Mouse (Mus musculus): Measurements from ENCODE around the gene Nutm2. TPM values are rescaled to one million over a fixed set of nuclear protein-coding genes. Genes with fewer than 3 reads are reported as not detected.
"Not testable (repeated sequence)": the region's sequence is repeated elsewhere in the genome, so short reads cannot be mapped to it uniquely, and the experiment has no call there.

Nutm2 gene
- not detected in 2 replicates for polyA plus RNA-seq (2011; ENCODE audit: insufficient read depth, insufficient read length, low replicate concordance, missing spikeins)

- WGBS: 68% methylated on average over 4 of the region's 4 CpGs
- Histone ChIP-seq H3K27ac (ENCODE audit: control insufficient read depth, insufficient read depth, low read depth, low read length, poor library complexity) (no peak within 1 kb of the TSS), H3K4me1 (ENCODE audit: control insufficient read depth, insufficient read depth, low read length) (no peaks in the 10 kb centered on the region), H3K4me3 (replicated peaks; ENCODE audit: control insufficient read depth, low read depth, low read length) (no peak within 1 kb of the TSS)
- TF ChIP-seq POLR2A (IDR thresholded peaks at IDR 0.05; ENCODE audit: borderline replicate concordance, control insufficient read depth, low read depth, low read length) (no peak), CTCF (IDR thresholded peaks at IDR 0.05; ENCODE audit: control insufficient read depth, insufficient read depth, low read length) (no peak)
Observed at GRCm38 (mm10) chr13:50467007-50467406, at the start of gene Nutm2. Nutm2 (plus strand) TSS chr13:50467307.

- WGBS: 9% methylated on average over 35 of the region's 35 CpGs
- TF ChIP-seq CTCF (IDR thresholded peaks at IDR 0.05; ENCODE audit: control insufficient read depth, insufficient read depth, low read length) (no peak), POLR2A (IDR thresholded peaks at IDR 0.05; ENCODE audit: borderline replicate concordance, control insufficient read depth, low read depth, low read length) (peak; percentile 53; the same call in 1 of the 2 replicates)
- H3K4me1 ChIP-seq (ENCODE audit: control insufficient read depth, insufficient read depth, low read length): no peaks in the 10 kb centered on the region
- H3K27ac ChIP-seq (ENCODE audit: control insufficient read depth, insufficient read depth, low read depth, low read length, poor library complexity): no peak within 1 kb of the TSS
- peak within 1 kb of the TSS; percentile 79 for H3K4me3 ChIP-seq (replicated peaks; ENCODE audit: control insufficient read depth, low read depth, low read length)
Observed at GRCm38 (mm10) chr13:50417389-50418183, 49.5 kb upstream of the Nutm2 start, which contains the start of gene Fbxw17. Fbxw17 (plus strand) TSS chr13:50417864.

DNA sequence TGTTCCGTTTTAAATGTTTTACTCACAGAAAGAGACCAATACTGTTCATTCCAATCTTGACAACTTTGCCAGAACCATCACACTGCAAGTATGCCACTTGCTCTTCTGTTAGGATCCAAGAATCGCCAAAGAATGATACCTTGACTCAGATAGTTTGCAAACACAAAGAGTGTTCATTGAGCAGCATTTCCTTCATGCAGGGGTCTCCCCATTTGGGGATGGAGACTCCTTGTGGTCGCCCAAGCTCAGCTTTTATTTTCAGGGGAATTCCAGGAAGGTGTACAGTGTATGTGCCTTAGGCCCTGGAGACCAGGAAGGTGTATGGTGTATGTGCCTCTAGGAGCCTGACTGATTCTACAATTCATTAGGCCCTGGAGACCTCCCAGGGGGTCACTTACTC is 48.7 kb upstream of the Nutm2 start:
- TF ChIP-seq CTCF (IDR thresholded peaks at IDR 0.05; ENCODE audit: control insufficient read depth, insufficient read depth, low read length) (no peak), POLR2A (IDR thresholded peaks at IDR 0.05; ENCODE audit: borderline replicate concordance, control insufficient read depth, low read depth, low read length) (no peak)
- Histone ChIP-seq H3K27ac (ENCODE audit: control insufficient read depth, insufficient read depth, low read depth, low read length, poor library complexity) (no peak overlapping the region), H3K4me1 (ENCODE audit: control insufficient read depth, insufficient read depth, low read length) (no peaks in the 10 kb centered on the region), H3K4me3 (replicated peaks; ENCODE audit: control insufficient read depth, low read depth, low read length) (peak overlapping the region; percentile 79)
- 48% methylated on average over 3 of the region's 3 CpGs for WGBS

DNA sequence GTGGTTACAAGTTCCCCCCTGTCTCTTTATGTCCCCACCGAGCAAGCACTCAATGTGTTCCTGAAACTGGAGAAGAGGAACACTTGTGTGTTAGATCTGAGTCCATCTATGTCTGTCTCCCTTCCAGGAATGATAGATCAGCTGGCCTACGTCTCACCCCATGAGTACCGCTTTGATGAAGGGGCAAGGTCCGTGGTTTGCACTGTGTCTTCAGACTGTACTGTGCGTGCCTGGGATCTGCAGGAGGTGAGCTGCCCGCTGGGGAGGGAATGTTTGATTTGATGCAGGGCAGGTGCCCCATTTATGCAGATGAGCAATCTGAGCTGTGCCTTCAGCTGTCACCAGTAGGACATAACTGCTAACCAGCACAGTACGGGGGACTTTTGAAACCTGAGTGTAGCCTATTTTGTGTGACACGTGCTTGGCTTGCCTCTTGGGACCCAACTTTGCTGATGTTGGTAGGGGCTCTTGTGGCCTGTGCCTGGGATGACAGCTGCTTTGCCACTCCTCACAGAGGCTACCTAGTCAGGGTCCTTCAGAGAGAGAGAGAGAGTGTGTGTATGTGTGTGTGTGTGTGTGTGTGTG is 43.4 kb upstream of the Nutm2 start:
- TF ChIP-seq CTCF (IDR thresholded peaks at IDR 0.05; ENCODE audit: control insufficient read depth, insufficient read depth, low read length) (no peak), POLR2A (IDR thresholded peaks at IDR 0.05; ENCODE audit: borderline replicate concordance, control insufficient read depth, low read depth, low read length) (no peak)
- Histone ChIP-seq H3K4me1 (ENCODE audit: control insufficient read depth, insufficient read depth, low read length) (no peaks in the 10 kb centered on the region), H3K27ac (ENCODE audit: control insufficient read depth, insufficient read depth, low read depth, low read length, poor library complexity) (no peak overlapping the region), H3K4me3 (replicated peaks; ENCODE audit: control insufficient read depth, low read depth, low read length) (no peak overlapping the region)
- 90% methylated on average over 8 of the region's 8 CpGs for WGBS

DNA sequence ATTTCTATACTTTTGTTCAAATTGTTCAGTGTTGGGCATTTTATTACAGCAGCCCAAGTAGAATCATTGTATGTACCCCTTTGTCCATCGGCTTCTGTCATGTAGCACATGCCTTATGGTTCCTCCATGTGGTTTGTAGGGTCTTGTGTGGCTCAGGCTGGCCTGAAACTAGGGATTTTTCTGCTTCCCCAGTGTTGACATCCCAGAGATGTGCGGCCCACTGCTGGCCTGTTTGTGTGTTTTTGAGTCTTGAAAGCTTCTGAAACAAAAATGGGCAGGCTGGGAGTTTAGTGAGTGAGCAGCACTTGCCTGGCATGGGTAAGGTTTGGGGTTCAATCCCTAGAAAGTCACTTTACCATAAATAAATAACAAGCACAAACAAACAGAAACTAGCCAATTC is 42.6 kb upstream of the Nutm2 start:
- no peak overlapping the region for H3K27ac ChIP-seq (ENCODE audit: control insufficient read depth, insufficient read depth, low read depth, low read length, poor library complexity)
- TF ChIP-seq CTCF (IDR thresholded peaks at IDR 0.05; ENCODE audit: control insufficient read depth, insufficient read depth, low read length) (no peak), POLR2A (IDR thresholded peaks at IDR 0.05; ENCODE audit: borderline replicate concordance, control insufficient read depth, low read depth, low read length) (no peak)
- H3K4me3 ChIP-seq (replicated peaks; ENCODE audit: control insufficient read depth, low read depth, low read length): no peak overlapping the region
- H3K4me1 ChIP-seq (ENCODE audit: control insufficient read depth, insufficient read depth, low read length): no peaks in the 10 kb centered on the region
- WGBS: 84% methylated on average over 2 of the region's 2 CpGs

GRCm38 (mm10) chr13:50426686-50427085 is 40.4 kb upstream of the Nutm2 start:
- 82% methylated on average over 4 of the region's 4 CpGs for WGBS
- no peak for TF ChIP-seq POLR2A (IDR thresholded peaks at IDR 0.05; ENCODE audit: borderline replicate concordance, control insufficient read depth, low read depth, low read length)
- no peaks in the 10 kb centered on the region for H3K4me1 ChIP-seq (ENCODE audit: control insufficient read depth, insufficient read depth, low read length)
- H3K4me3 ChIP-seq (replicated peaks; ENCODE audit: control insufficient read depth, low read depth, low read length): no peak overlapping the region
- no peak overlapping the region for H3K27ac ChIP-seq (ENCODE audit: control insufficient read depth, insufficient read depth, low read depth, low read length, poor library complexity)

GRCm38 (mm10) chr13:50443812-50444211 is 23.3 kb upstream of the Nutm2 start, which contains the start of gene Gm47429:
Gm47429 (minus strand) TSS chr13:50443912.
- Histone ChIP-seq H3K4me1 (ENCODE audit: control insufficient read depth, insufficient read depth, low read length) (no peaks in the 10 kb centered on the region), H3K27ac (ENCODE audit: control insufficient read depth, insufficient read depth, low read depth, low read length, poor library complexity) (no peak within 1 kb of the TSS), H3K4me3 (replicated peaks; ENCODE audit: control insufficient read depth, low read depth, low read length) (no peak within 1 kb of the TSS)
- whole genome bisulfite sequencing: 85% methylated on average over 2 of the region's 2 CpGs
- TF ChIP-seq CTCF (IDR thresholded peaks at IDR 0.05; ENCODE audit: control insufficient read depth, insufficient read depth, low read length): no peak
- TF ChIP-seq POLR2A (IDR thresholded peaks at IDR 0.05; ENCODE audit: borderline replicate concordance, control insufficient read depth, low read depth, low read length): no peak

GRCm38 (mm10) chr13:50445261-50445660 is 21.8 kb upstream of the Nutm2 start:
- TF ChIP-seq POLR2A (IDR thresholded peaks at IDR 0.05; ENCODE audit: borderline replicate concordance, control insufficient read depth, low read depth, low read length) (no peak), CTCF (IDR thresholded peaks at IDR 0.05; ENCODE audit: control insufficient read depth, insufficient read depth, low read length) (no peak)
- Histone ChIP-seq H3K4me1 (ENCODE audit: control insufficient read depth, insufficient read depth, low read length) (no peaks in the 10 kb centered on the region), H3K4me3 (replicated peaks; ENCODE audit: control insufficient read depth, low read depth, low read length) (no peak overlapping the region), H3K27ac (ENCODE audit: control insufficient read depth, insufficient read depth, low read depth, low read length, poor library complexity) (no peak overlapping the region)
- 78% methylated on average over 4 of the region's 4 CpGs for WGBS

- H3K4me1 ChIP-seq (ENCODE audit: control insufficient read depth, insufficient read depth, low read length); H3K4me3 ChIP-seq (replicated peaks; ENCODE audit: control insufficient read depth, low read depth, low read length); H3K27ac ChIP-seq (ENCODE audit: control insufficient read depth, insufficient read depth, low read depth, low read length, poor library complexity): not testable (repeated sequence)
- 72% methylated on average over 9 of the region's 9 CpGs for WGBS
Observed at GRCm38 (mm10) chr13:50452266-50452665, 14.8 kb upstream of the Nutm2 start.

Measured in bone marrow, adult 2 months (tissue).